In the genomic region with DNA sequence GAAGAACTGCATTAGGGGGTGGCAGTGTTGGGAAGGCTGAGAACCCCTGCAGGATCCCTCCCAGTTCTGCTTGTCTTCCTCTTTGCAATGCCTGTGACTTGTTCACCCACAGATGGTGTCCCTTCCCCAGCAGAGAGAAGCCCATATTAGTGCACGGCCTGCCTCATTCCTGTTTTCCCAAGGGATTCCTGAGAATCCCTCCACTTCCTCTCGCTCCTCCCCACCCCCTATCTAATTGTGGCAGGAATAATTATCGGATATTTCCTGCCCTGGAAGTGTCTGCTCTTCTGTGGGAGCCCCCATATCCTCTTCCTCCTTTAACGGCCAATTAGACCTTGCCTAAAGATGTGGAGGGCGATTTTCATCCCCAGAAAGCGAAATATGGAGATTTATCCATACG, we compare ENCODE assay signal across 18 mouse cellular contexts.
A peak's percentile ranks its signal among the peaks of the same experiment; 100 is the strongest.
DNase-seq lines count a peak whose midpoint lies in the region; ATAC-seq and TF ChIP-seq lines count a peak whose summit lies in the region.
"Had no signal": no experiment of that assay in that cellular context is flagged by ENCODE, and none has a peak within 500 bp of the region (broad histone marks: within the 10 kb centered on the region; RNA-seq: fewer than 3 reads in every experiment).

No protein-coding gene starts in this region.

- peak in 1 of 2 experiments; percentile 52 for DNase-seq in heart, adult 2 months
- DNase-seq in lung, postnatal 10 days: peak; percentile 52
- DNase-seq in lung, adult 2 months: no peak
- DNase-seq in kidney, postnatal 10 days: peak; percentile 63
- DNase-seq in left cerebral cortex, adult 2 months (ENCODE audit: extremely low spot score in 1 of 2, low spot score in 2 of 2): no peak
- DNase-seq: cerebellum, postnatal 14 days; forebrain, postnatal 0 days; gastrocnemius, postnatal 25 days; left cerebral cortex, postnatal 4 days; thymus, postnatal 25 days had no signal

- H3K27me3 ChIP-seq in heart, adult 2 months (ENCODE audit: control insufficient read depth, insufficient read depth, low read length): no peaks in the 10 kb centered on the region
- no peaks in the 10 kb centered on the region for H3K27me3 ChIP-seq in heart, embryonic 12.5 days (replicated peaks)
- H3K27me3 ChIP-seq in intestine, embryonic 15.5 days (replicated peaks): no peaks in the 10 kb centered on the region
- H3K27me3 ChIP-seq: Patski had no signal

- no peak; the same call in 1 of the 2 replicates for TF ChIP-seq CTCF in heart, adult 2 months (IDR thresholded peaks at IDR 0.05)
- no peak for TF ChIP-seq CTCF in lung, adult 2 months (IDR thresholded peaks at IDR 0.05; ENCODE audit: insufficient read depth, low read length)
- TF ChIP-seq CTCF in left cerebral cortex, adult 2 months (IDR thresholded peaks at IDR 0.05): no peak

- peaks cover 31% of the 10 kb centered on the region for H3K36me3 ChIP-seq in heart, adult 2 months (ENCODE audit: control insufficient read depth, insufficient read depth, low read length)
- H3K36me3 ChIP-seq in heart, embryonic 12.5 days: 0 out of 2 replicates have a peak, but pooled peaks cover 4% of the 10 kb centered on the region
- no peaks in the 10 kb centered on the region for H3K36me3 ChIP-seq in intestine, embryonic 15.5 days
- H3K36me3 ChIP-seq: hindbrain, embryonic 12.5 days; midbrain, embryonic 12.5 days had no signal

- H3K79me2 ChIP-seq in heart, adult 2 months (replicated peaks; ENCODE audit: control insufficient read depth, insufficient read depth, low read length): no peaks in the 10 kb centered on the region

- ATAC-seq in heart, embryonic 12.5 days (ENCODE audit: insufficient number of reproducible peaks, low FRiP score): no peak
- no peak for ATAC-seq in intestine, embryonic 15.5 days
- ATAC-seq: forebrain, postnatal 0 days; intestine, embryonic 16.5 days; Patski had no signal

- peak overlapping the region; percentile 87 for H3K27ac ChIP-seq in heart, adult 2 months
- H3K27ac ChIP-seq in heart, embryonic 12.5 days (ENCODE audit: poor library complexity, severe bottlenecking): no peak overlapping the region
- no peak overlapping the region; the same call in 1 of the 2 replicates for H3K27ac ChIP-seq in intestine, embryonic 15.5 days
- no peak overlapping the region for H3K27ac ChIP-seq in left cerebral cortex, adult 2 months
- H3K27ac ChIP-seq: hindbrain, embryonic 12.5 days; midbrain, embryonic 12.5 days had no signal

- H3K9me3 ChIP-seq in heart, embryonic 12.5 days (replicated peaks): no peaks in the 10 kb centered on the region
- no peaks in the 10 kb centered on the region for H3K9me3 ChIP-seq in intestine, embryonic 15.5 days
- H3K9me3 ChIP-seq: hindbrain, embryonic 12.5 days; midbrain, embryonic 12.5 days had no signal

- intact Hi-C loops in heart, adult 2 months (cut with DNase I): no loop called here
- intact Hi-C loops in left cerebral cortex, adult 2 months (cut with DNase I): no loop called here

- no peak overlapping the region for H3K4me2 ChIP-seq in heart, embryonic 12.5 days
- H3K4me2 ChIP-seq in intestine, embryonic 15.5 days (replicated peaks): no peak overlapping the region
- H3K4me2 ChIP-seq: hindbrain, embryonic 12.5 days; liver, embryonic 11.5 days; midbrain, embryonic 12.5 days had no signal

- 38% methylated on average over 7 of the region's 7 CpGs for WGBS in heart, adult 2 months
- 51% methylated on average over 7 of the region's 7 CpGs for WGBS in heart, embryonic 12.5 days
- 60% methylated on average over 7 of the region's 7 CpGs for WGBS in lung, adult 2 months
- WGBS in intestine, embryonic 15.5 days: 72% methylated on average over 7 of the region's 7 CpGs

- H3K9ac ChIP-seq in heart, adult 2 months (ENCODE audit: low read depth, low read length): no peak overlapping the region
- H3K9ac ChIP-seq in heart, embryonic 12.5 days: no peak overlapping the region
- H3K9ac ChIP-seq in intestine, embryonic 15.5 days: no peak overlapping the region
- H3K9ac ChIP-seq: forebrain, postnatal 0 days; hindbrain, embryonic 12.5 days; midbrain, embryonic 12.5 days had no signal

- peak; percentile 83 for TF ChIP-seq EP300 in heart, adult 2 months (IDR thresholded peaks at IDR 0.05; ENCODE audit: insufficient read depth, low read depth, low read length)

- peaks cover 55% of the 10 kb centered on the region for H3K4me1 ChIP-seq in heart, adult 2 months (ENCODE audit: control insufficient read depth, insufficient read depth, low read length)
- H3K4me1 ChIP-seq in heart, embryonic 12.5 days (replicated peaks): peaks cover 73% of the 10 kb centered on the region
- H3K4me1 ChIP-seq in lung, adult 2 months (ENCODE audit: control insufficient read depth, insufficient read depth, low read length): peaks cover 29% of the 10 kb centered on the region
- peaks cover 33% of the 10 kb centered on the region for H3K4me1 ChIP-seq in intestine, embryonic 15.5 days (replicated peaks)

- 0 out of 2 replicates have a peak, but pooled peaks have one; percentile 38 for TF ChIP-seq POLR2A in heart, adult 2 months (IDR thresholded peaks at IDR 0.05; ENCODE audit: insufficient read depth, low read depth, low read length)
- no peak for TF ChIP-seq POLR2A in lung, adult 2 months (IDR thresholded peaks at IDR 0.05; ENCODE audit: borderline replicate concordance, extremely low read depth, low read depth, low read length)

- no peak overlapping the region for H3K4me3 ChIP-seq in heart, adult 2 months
- no peak overlapping the region for H3K4me3 ChIP-seq in heart, embryonic 12.5 days
- no peak overlapping the region for H3K4me3 ChIP-seq in lung, adult 2 months (replicated peaks; ENCODE audit: extremely low read depth, low read depth, low read length)
- no peak overlapping the region for H3K4me3 ChIP-seq in intestine, embryonic 15.5 days (replicated peaks)
- H3K4me3 ChIP-seq in left cerebral cortex, adult 2 months: no peak overlapping the region
- H3K4me3 ChIP-seq: hindbrain, embryonic 12.5 days; midbrain, embryonic 12.5 days; myocyte had no signal

Comparison
In these comparisons a context has a peak if more than half of its experiments do, and no peak if none do; other contexts are left out.
1. DNase-seq: peak in lung, postnatal 10 days (single experiment) and kidney, postnatal 10 days (single experiment); none in lung, adult 2 months (single experiment) and left cerebral cortex, adult 2 months (0 of 2).